11 mouse cellular contexts compared by ENCODE assay signal in genomic region chr5:113577555-113577954, GRCm38 (mm10).
DNase-seq lines count a peak whose midpoint lies in the region; ATAC-seq lines count a peak whose summit lies in the region.
"Had no signal": no experiment of that assay in that cellular context is flagged by ENCODE, and none has a peak within 500 bp of the region (broad histone marks: within the 10 kb centered on the region; RNA-seq: fewer than 3 reads in every experiment).

No protein-coding gene starts in this region.

- no peak for ATAC-seq in embryonic facial prominence, embryonic 13.5 days (ENCODE audit: insufficient number of reproducible peaks, insufficient read depth, low FRiP score, low TSS enrichment, low read depth)
- ATAC-seq: inflammation-experienced regulatory T-cells, adult 6 months had no signal

- H3K4me3 ChIP-seq in embryonic facial prominence, embryonic 13.5 days = peak overlapping the region; percentile 14
- peak overlapping the region; percentile 27 for H3K4me3 ChIP-seq in limb, embryonic 10.5 days

- no peaks in the 10 kb centered on the region for H3K9me3 ChIP-seq in embryonic facial prominence, embryonic 13.5 days
- no peaks in the 10 kb centered on the region for H3K9me3 ChIP-seq in limb, embryonic 10.5 days (replicated peaks)

- H3K27me3 ChIP-seq in embryonic facial prominence, embryonic 13.5 days = no peaks in the 10 kb centered on the region
- no peaks in the 10 kb centered on the region for H3K27me3 ChIP-seq in limb, embryonic 10.5 days (ENCODE audit: low read depth, poor library complexity, severe bottlenecking)

- H3K4me2 ChIP-seq in embryonic facial prominence, embryonic 13.5 days = peak overlapping the region; percentile 37

- 75% methylated on average over 7 of the region's 7 CpGs for WGBS in embryonic facial prominence, embryonic 13.5 days
- WGBS in limb, embryonic 10.5 days = 83% methylated on average over 7 of the region's 7 CpGs

- no peak overlapping the region for H3K9ac ChIP-seq in embryonic facial prominence, embryonic 13.5 days

- peaks cover 3% of the 10 kb centered on the region; the same call in 1 of the 2 replicates for H3K36me3 ChIP-seq in embryonic facial prominence, embryonic 13.5 days
- H3K36me3 ChIP-seq in limb, embryonic 10.5 days = no peaks in the 10 kb centered on the region

- DNase-seq in layer of hippocampus, postnatal 36 days = peak; percentile 42 to 54
- DNase-seq in layer of hippocampus, postnatal 25 days (ENCODE audit: extremely low spot score in 1 of 2, low spot score in 1 of 2) = no peak
- no peak for DNase-seq in limb, embryonic 10.5 days (ENCODE audit: low spot score)
- peak; percentile 29 for DNase-seq in retina, embryonic 14.5 days (ENCODE audit: low spot score)
- DNase-seq in embryo, embryonic 10.5 days (ENCODE audit: low spot score) = no peak
- no peak for DNase-seq in urinary bladder, adult 18-20 months (ENCODE audit: low spot score in 2 of 2)
- DNase-seq: adrenal gland, postnatal 10 days; lung, adult 18-20 months; thymus, adult 2 months had no signal

- H3K4me1 ChIP-seq in embryonic facial prominence, embryonic 13.5 days = peaks cover 7% of the 10 kb centered on the region
- peaks cover 44% of the 10 kb centered on the region for H3K4me1 ChIP-seq in limb, embryonic 10.5 days

- no peak overlapping the region for H3K27ac ChIP-seq in embryonic facial prominence, embryonic 13.5 days
- H3K27ac ChIP-seq in limb, embryonic 10.5 days = peak overlapping the region; percentile 43; the same call in 1 of the 2 replicates

Comparison
In these comparisons a context has a peak if more than half of its experiments do, and no peak if none do; other contexts are left out.
1. DNase-seq: peak in layer of hippocampus, postnatal 36 days (2 of 2) and retina, embryonic 14.5 days (single experiment); none in layer of hippocampus, postnatal 25 days (0 of 2), limb, embryonic 10.5 days (single experiment), embryo, embryonic 10.5 days (single experiment) and urinary bladder, adult 18-20 months (0 of 2).